Mouse (Mus musculus): ENCODE data around the gene Cfap126.
"Not testable (repeated sequence)": the region's sequence is repeated elsewhere in the genome, so short reads cannot be mapped to it uniquely, and the experiment has no call there.

- peak; percentile 55 for TF ChIP-seq CTCF (IDR thresholded peaks at IDR 0.05; ENCODE audit: low read depth)
- not testable (repeated sequence) for TF ChIP-seq EP300 (IDR thresholded peaks at IDR 0.05; ENCODE audit: low read depth)
Measured at GRCm38 (mm10) chr1:171064491-171065242, 49.1 kb upstream of the Cfap126 start, which contains the start of gene Fcgr3.

All from liver, postnatal 0 days (tissue).